Mouse (Mus musculus) hindbrain, embryonic 14.5 days (tissue): ENCODE results near the gene Plekho2. TPM values are rescaled to one million over a fixed set of nuclear protein-coding genes. Genes with fewer than 3 reads are reported as not detected.

Experiments used
- ATAC-seq: fragments of 200-750 bp; cut with Nextera tagmentation; 2 replicates; pipeline ENCODE4 v1.8.0; 2017; ENCODE audit warnings: moderate number of reproducible peaks, mild to moderate bottlenecking, moderate TSS enrichment, moderate library complexity; ENCODE audit not compliant: low FRiP score
- DNase-seq: peaks from one replicate; pipeline ENCODE4 v3.0.0-alpha.2; 2015; ENCODE audit warnings: low spot score
- H3K27ac ChIP-seq: fragments of 300-500 bp; sonication (generic); 2 replicates; pipeline ENCODE4 v1.5.1; 2014; ENCODE audit warnings: mild to moderate bottlenecking, moderate library complexity
- H3K27me3 ChIP-seq: fragments of 300-500 bp; sonication (generic); 2 replicates; pipeline ENCODE4 v1.6.1; 2014; ENCODE audit warnings: mild to moderate bottlenecking, low read length, mixed read lengths; ENCODE audit not compliant: control insufficient read depth, insufficient read depth
- H3K36me3 ChIP-seq: fragments of 300-500 bp; sonication (generic); replicated peaks from 2 replicates; pipeline ENCODE4 v1.6.1; 2014; ENCODE audit not compliant: control insufficient read depth, insufficient read depth
- H3K4me1 ChIP-seq: fragments of 300-500 bp; sonication (generic); replicated peaks from 2 replicates; pipeline ENCODE4 v1.6.1; 2014; ENCODE audit warnings: antibody characterized with exemption, low read length, mixed read lengths; ENCODE audit not compliant: control insufficient read depth, insufficient read depth
- H3K4me2 ChIP-seq: fragments of 300-500 bp; sonication (generic); replicated peaks from 2 replicates; pipeline ENCODE4 v1.6.1; 2014; ENCODE audit warnings: mild to moderate bottlenecking, moderate library complexity
- H3K4me3 ChIP-seq: fragments of 300-500 bp; sonication (generic); replicated peaks from 2 replicates; pipeline ENCODE4 v1.5.1; 2014; ENCODE audit warnings: mild to moderate bottlenecking, low read length
- H3K9ac ChIP-seq: fragments of 300-500 bp; sonication (generic); 2 replicates; pipeline ENCODE4 v1.6.1; 2014
- H3K9me3 ChIP-seq: fragments of 300-500 bp; sonication (generic); 2 replicates; pipeline ENCODE4 v1.6.1; 2016; ENCODE audit warnings: low read length; ENCODE audit not compliant: control insufficient read depth
- WGBS: fragments of 180-500 bp; shearing (Covaris S2); extraction: QIAGEN DNeasy Blood & Tissue Kit; methylation state at CpG from one replicate; pipeline ENCODE4 v1.1.7; 2014; 5-methylcytosine and 5-hydroxymethylcytosine counted together
- polyA plus RNA-seq: library from polyadenylated mRNA; unstranded; fragments of >200 nt; fragmentation: Nextera tagmentation; extraction: Ambion mirVana; gene quantifications from 2 replicates; pipeline ENCODE4 v1.2.1, GENCODE M21; 2014

The Plekho2 gene
- polyA plus RNA-seq, 1 experiment from 2014 or later: 4.4 TPM

GRCm38 (mm10) chr9:65539697-65540096 is 40.1 kb downstream of the Plekho2 start:
- no peak overlapping the region for H3K4me3 ChIP-seq
- no peaks in the 10 kb centered on the region for H3K27me3 ChIP-seq
- H3K9me3 ChIP-seq: no peaks in the 10 kb centered on the region
- ATAC-seq: no peak
- H3K4me2 ChIP-seq: no peak overlapping the region
- H3K9ac ChIP-seq: no peak overlapping the region
- H3K27ac ChIP-seq: no peak overlapping the region
- no peaks in the 10 kb centered on the region for H3K36me3 ChIP-seq
- no peak for DNase-seq
- H3K4me1 ChIP-seq: no peaks in the 10 kb centered on the region
- 86% methylated on average over 9 of the region's 9 CpGs for WGBS

GRCm38 (mm10) chr9:65537901-65538630 is 41.8 kb downstream of the Plekho2 start:
- no peak overlapping the region for H3K9ac ChIP-seq
- no peak overlapping the region for H3K4me3 ChIP-seq
- no peaks in the 10 kb centered on the region for H3K36me3 ChIP-seq
- no peak overlapping the region for H3K4me2 ChIP-seq
- H3K27ac ChIP-seq: no peak overlapping the region
- no peak for DNase-seq
- 85% methylated on average over 8 of the region's 8 CpGs for WGBS
- no peaks in the 10 kb centered on the region for H3K4me1 ChIP-seq
- H3K9me3 ChIP-seq: no peaks in the 10 kb centered on the region
- H3K27me3 ChIP-seq: no peaks in the 10 kb centered on the region
- no peak for ATAC-seq

DNA sequence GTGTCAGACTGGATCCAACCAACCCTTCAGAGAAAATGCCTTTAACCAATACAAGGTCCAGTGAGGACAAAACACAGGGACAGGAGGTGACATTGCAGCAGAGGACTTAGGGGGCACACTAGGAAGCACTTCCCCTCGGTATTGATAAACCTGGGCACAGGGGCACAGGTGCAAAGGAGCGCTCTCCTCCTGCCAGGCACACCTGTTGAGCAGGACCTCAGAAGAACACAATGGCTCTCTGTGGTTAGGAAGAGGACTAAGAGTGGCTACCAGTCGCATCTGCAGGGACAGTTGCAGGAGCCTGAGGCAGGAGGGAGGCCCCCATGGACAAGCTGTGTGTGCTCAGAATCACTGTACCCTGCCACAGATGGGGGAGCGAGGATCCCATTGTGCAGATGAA is 43.3 kb downstream of the Plekho2 start:
- no peak overlapping the region for H3K4me3 ChIP-seq
- no peak overlapping the region for H3K4me2 ChIP-seq
- H3K27ac ChIP-seq: no peak overlapping the region
- H3K9me3 ChIP-seq: no peaks in the 10 kb centered on the region
- ATAC-seq: no peak
- H3K36me3 ChIP-seq: no peaks in the 10 kb centered on the region
- no peaks in the 10 kb centered on the region for H3K27me3 ChIP-seq
- H3K9ac ChIP-seq: no peak overlapping the region
- H3K4me1 ChIP-seq: no peaks in the 10 kb centered on the region
- WGBS: 74% methylated on average over 4 of the region's 4 CpGs
- no peak for DNase-seq

DNA sequence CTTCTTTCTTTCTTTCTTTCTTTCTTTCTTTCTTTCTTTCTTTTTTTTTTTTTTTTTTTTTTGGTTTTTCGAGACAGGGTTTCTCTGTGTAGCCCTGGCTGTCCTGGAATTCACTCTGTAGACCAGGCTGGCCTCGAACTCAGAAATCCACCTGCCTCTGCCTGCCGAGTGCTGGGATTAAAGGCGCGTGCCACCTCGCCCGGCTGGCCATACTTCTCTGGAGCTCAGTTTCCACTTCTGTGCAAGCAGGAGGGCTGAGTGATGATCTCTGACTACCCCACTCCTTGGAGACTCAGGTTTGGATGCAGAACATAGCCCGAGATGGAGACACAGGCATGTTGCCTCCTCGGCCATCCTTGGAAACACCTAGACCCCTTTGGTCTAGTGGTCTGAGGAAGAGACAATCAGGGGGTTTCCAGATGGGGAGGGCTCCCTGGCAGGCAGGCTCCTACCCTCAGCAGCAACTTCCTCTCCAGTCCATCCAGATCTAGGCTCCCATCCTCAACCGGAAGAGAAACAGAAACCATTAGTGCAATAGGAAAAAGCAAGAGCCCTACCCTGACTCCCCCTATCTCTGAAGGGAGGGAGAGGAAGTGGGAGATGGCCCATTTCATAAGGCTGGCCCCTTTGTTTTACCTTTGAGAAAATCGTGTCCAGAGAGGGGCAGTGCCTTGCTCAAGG is 43.9 kb downstream of the Plekho2 start:
- Histone ChIP-seq H3K4me1 (no peaks in the 10 kb centered on the region), H3K36me3 (no peaks in the 10 kb centered on the region), H3K4me3 (no peak overlapping the region), H3K9ac (no peak overlapping the region), H3K4me2 (no peak overlapping the region), H3K27ac (no peak overlapping the region), H3K27me3 (no peaks in the 10 kb centered on the region), H3K9me3 (no peaks in the 10 kb centered on the region)
- no peak for DNase-seq
- ATAC-seq: no peak
- WGBS: 87% methylated on average over 10 of the region's 11 CpGs

GRCm38 (mm10) chr9:65535191-65535722 is 44.6 kb downstream of the Plekho2 start:
- no peak overlapping the region for H3K4me2 ChIP-seq
- H3K36me3 ChIP-seq: no peaks in the 10 kb centered on the region
- WGBS: 80% methylated on average over 3 of the region's 3 CpGs
- H3K9me3 ChIP-seq: no peaks in the 10 kb centered on the region
- no peak for DNase-seq
- H3K27me3 ChIP-seq: no peaks in the 10 kb centered on the region
- H3K4me3 ChIP-seq: no peak overlapping the region
- no peak overlapping the region for H3K27ac ChIP-seq
- no peaks in the 10 kb centered on the region for H3K4me1 ChIP-seq
- H3K9ac ChIP-seq: no peak overlapping the region
- ATAC-seq: no peak

DNA sequence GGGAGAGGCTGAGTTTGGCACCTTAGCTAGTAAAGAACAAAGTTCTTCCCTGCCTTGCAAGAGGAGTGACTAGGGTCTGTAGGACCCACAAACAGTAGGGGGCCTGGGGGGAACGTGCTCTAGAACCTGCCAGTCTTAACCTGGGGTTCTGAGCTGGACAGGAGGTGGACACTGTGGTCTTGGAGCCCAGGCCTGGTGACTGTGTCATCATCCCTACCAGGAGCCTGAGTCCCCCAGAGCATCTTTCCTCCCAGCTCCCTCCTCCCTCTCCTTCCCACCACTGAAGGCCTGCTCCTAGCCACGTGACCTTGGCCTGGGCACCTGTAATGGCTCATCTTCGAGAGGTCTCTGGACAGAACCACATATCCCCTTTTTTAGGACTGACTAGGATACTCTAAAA is 45.7 kb downstream of the Plekho2 start:
- no peak for DNase-seq
- H3K9ac ChIP-seq: no peak overlapping the region
- no peak for ATAC-seq
- 84% methylated on average over 3 of the region's 3 CpGs for WGBS
- no peak overlapping the region for H3K4me2 ChIP-seq
- no peak overlapping the region for H3K4me3 ChIP-seq
- no peaks in the 10 kb centered on the region for H3K9me3 ChIP-seq
- H3K4me1 ChIP-seq: no peaks in the 10 kb centered on the region
- no peak overlapping the region for H3K27ac ChIP-seq
- H3K36me3 ChIP-seq: no peaks in the 10 kb centered on the region
- H3K27me3 ChIP-seq: no peaks in the 10 kb centered on the region

- no peak overlapping the region for H3K4me3 ChIP-seq
- no peaks in the 10 kb centered on the region for H3K4me1 ChIP-seq
- no peaks in the 10 kb centered on the region for H3K27me3 ChIP-seq
- DNase-seq: no peak
- no peak overlapping the region for H3K9ac ChIP-seq
- no peak for ATAC-seq
- H3K36me3 ChIP-seq: no peaks in the 10 kb centered on the region
- H3K27ac ChIP-seq: no peak overlapping the region
- H3K9me3 ChIP-seq: no peaks in the 10 kb centered on the region
- WGBS: 86% methylated on average over 8 of the region's 8 CpGs
- no peak overlapping the region for H3K4me2 ChIP-seq
Observed at GRCm38 (mm10) chr9:65532986-65533385, 46.9 kb downstream of the Plekho2 start.

DNA sequence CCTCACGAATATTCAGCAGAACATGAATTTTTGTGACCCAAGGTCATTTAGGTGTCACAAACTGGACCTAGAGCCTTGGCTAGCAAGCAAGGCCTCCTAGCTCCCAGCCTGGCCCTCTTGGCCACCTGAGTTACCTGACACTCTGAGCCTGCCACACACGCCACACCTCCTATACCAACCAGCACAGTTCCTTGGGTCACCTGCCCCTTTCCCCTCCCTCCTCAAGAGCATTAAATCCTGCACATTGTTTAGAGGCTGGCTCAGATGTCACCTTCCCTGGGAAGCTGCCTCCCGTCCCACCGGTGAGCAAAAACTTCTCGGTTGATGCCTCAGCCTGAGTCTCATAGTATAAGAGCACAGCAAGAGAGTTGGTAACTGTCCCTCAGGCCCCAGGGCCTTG is 48.6 kb downstream of the Plekho2 start:
- ATAC-seq (no peak), DNase-seq (no peak)
- Histone ChIP-seq H3K36me3 (no peaks in the 10 kb centered on the region), H3K27me3 (no peaks in the 10 kb centered on the region), H3K4me3 (no peak overlapping the region), H3K9me3 (no peaks in the 10 kb centered on the region), H3K4me2 (no peak overlapping the region), H3K27ac (no peak overlapping the region), H3K9ac (no peak overlapping the region), H3K4me1 (no peaks in the 10 kb centered on the region)
- 85% methylated on average over 5 of the region's 5 CpGs for WGBS

- DNase-seq: no peak
- no peak for ATAC-seq
Observed at GRCm38 (mm10) chr9:65529659-65530058, 50.2 kb downstream of the Plekho2 start.

More at GRCm38 (mm10) chr9:65529659-65530058, 50.2 kb downstream of the Plekho2 start:
- no peaks in the 10 kb centered on the region for H3K36me3 ChIP-seq
- no peak overlapping the region for H3K4me3 ChIP-seq
- 59% methylated on average over 8 of the region's 8 CpGs for WGBS
- H3K27me3 ChIP-seq: no peaks in the 10 kb centered on the region
- no peaks in the 10 kb centered on the region for H3K4me1 ChIP-seq
- no peaks in the 10 kb centered on the region for H3K9me3 ChIP-seq
- H3K27ac ChIP-seq: no peak overlapping the region
- no peak overlapping the region for H3K4me2 ChIP-seq
- H3K9ac ChIP-seq: no peak overlapping the region
